Mouse (Mus musculus): ENCODE measurements around the gene Smarcd1.

DNA sequence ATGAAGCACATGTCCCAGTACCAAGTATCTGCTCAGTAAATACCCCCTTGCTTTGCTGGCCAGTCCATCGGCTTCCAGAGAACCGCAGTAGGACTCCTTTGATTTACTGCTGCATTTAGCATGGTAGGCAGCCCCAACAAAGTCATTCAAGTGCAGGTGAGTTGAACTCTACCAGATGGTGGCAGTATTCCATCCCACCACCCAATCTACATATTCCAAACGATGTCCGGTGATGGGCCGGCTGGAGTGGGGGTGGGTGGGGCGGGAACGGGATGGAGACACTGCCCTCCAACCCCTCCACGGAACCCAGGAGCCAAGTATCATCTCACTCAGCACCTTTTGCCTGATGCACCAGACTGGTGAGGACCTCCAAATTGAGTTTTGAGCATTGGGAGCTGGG lies 48.6 kb upstream of the Smarcd1 start:
- TF ChIP-seq CTCF (IDR thresholded peaks at IDR 0.05; ENCODE audit: low read depth): peak; percentile 58
- no peak for TF ChIP-seq EP300 (optimal IDR thresholded peaks at IDR 0.05)
